In genomic region chr16:13754400-13755190, GRCm38 (mm10) we compare ENCODE assay signal across 8 mouse cellular contexts. TPM values are rescaled to one million over a fixed set of nuclear protein-coding genes. Genes with fewer than 3 reads are reported as not detected.
DNase-seq lines count a peak whose midpoint lies in the region; ATAC-seq and TF ChIP-seq lines count a peak whose summit lies in the region.

No protein-coding gene starts in this region.

- no peaks in the 10 kb centered on the region for H3K27me3 ChIP-seq in forebrain, embryonic 15.5 days
- no peaks in the 10 kb centered on the region for H3K27me3 ChIP-seq in liver, postnatal 0 days (ENCODE audit: insufficient read depth, low read length)
- no peaks in the 10 kb centered on the region for H3K27me3 ChIP-seq in neural tube, embryonic 13.5 days

- WGBS in forebrain, embryonic 15.5 days, result under 1% methylated on average over 65 of the region's 65 CpGs
- under 1% methylated on average over 64 of the region's 65 CpGs for WGBS in liver, postnatal 0 days (ENCODE audit: insufficient replicate concordance)
- WGBS in neural tube, embryonic 13.5 days, result 1% methylated on average over 65 of the region's 65 CpGs

- H3K4me3 ChIP-seq in forebrain, embryonic 15.5 days, result peak overlapping the region; percentile 81
- H3K4me3 ChIP-seq in liver, postnatal 0 days (ENCODE audit: low read depth, low read length), result peak overlapping the region; percentile 61
- H3K4me3 ChIP-seq in neural tube, embryonic 13.5 days, result peak overlapping the region; percentile 68

- peaks cover 18% of the 10 kb centered on the region for H3K4me1 ChIP-seq in forebrain, embryonic 15.5 days
- H3K4me1 ChIP-seq in liver, postnatal 0 days (ENCODE audit: insufficient read depth), result peaks cover 5% of the 10 kb centered on the region
- peaks cover 11% of the 10 kb centered on the region; the same call in 1 of the 2 replicates for H3K4me1 ChIP-seq in neural tube, embryonic 13.5 days (replicated peaks)

- TF ChIP-seq EP300 in liver, postnatal 0 days (IDR thresholded peaks at IDR 0.05; ENCODE audit: low read depth), result no peak

- peak overlapping the region; percentile 65 for H3K9ac ChIP-seq in forebrain, embryonic 15.5 days (replicated peaks)
- H3K9ac ChIP-seq in liver, postnatal 0 days (replicated peaks), result peak overlapping the region; percentile 55
- H3K9ac ChIP-seq in neural tube, embryonic 13.5 days, result peak overlapping the region; percentile 78

- peak; percentile 97 for DNase-seq in ES-CJ7 (ENCODE audit: low read depth, low spot score)
- DNase-seq in cerebellum, adult 11-12 months, result peak; percentile 92
- peak; percentile 91 for DNase-seq in heart, postnatal 25 days (ENCODE audit: low spot score)
- peak; percentile 94 for DNase-seq in layer of hippocampus, adult 11-12 months (ENCODE audit: low spot score)
- peak; percentile 96 for DNase-seq in liver, postnatal 0 days
- DNase-seq in telencephalon, adult 2 months (ENCODE audit: low read depth, low spot score), result peak; percentile 87

- no peaks in the 10 kb centered on the region for H3K36me3 ChIP-seq in forebrain, embryonic 15.5 days
- no peaks in the 10 kb centered on the region for H3K36me3 ChIP-seq in liver, postnatal 0 days (replicated peaks; ENCODE audit: insufficient read depth, low read length)
- no peaks in the 10 kb centered on the region for H3K36me3 ChIP-seq in neural tube, embryonic 13.5 days

- H3K27ac ChIP-seq in forebrain, embryonic 15.5 days (replicated peaks), result peak overlapping the region; percentile 51
- no peak overlapping the region for H3K27ac ChIP-seq in liver, postnatal 0 days (ENCODE audit: low read depth)
- 0 out of 2 replicates have a peak overlapping the region, but pooled peaks have one; percentile 49 for H3K27ac ChIP-seq in neural tube, embryonic 13.5 days (replicated peaks)

- intact Hi-C loops in heart, postnatal 25 days (cut with DNase I), result no loop called here

- peak; percentile 100 for ATAC-seq in forebrain, embryonic 15.5 days (replicated peaks)
- peak; percentile 98 for ATAC-seq in liver, postnatal 0 days
- peak; percentile 98 for ATAC-seq in neural tube, embryonic 13.5 days (ENCODE audit: low read depth)

- no peak for TF ChIP-seq CTCF in liver, postnatal 0 days (IDR thresholded peaks at IDR 0.05; ENCODE audit: low read depth)

- no peaks in the 10 kb centered on the region for H3K9me3 ChIP-seq in forebrain, embryonic 15.5 days
- no peaks in the 10 kb centered on the region for H3K9me3 ChIP-seq in liver, postnatal 0 days (ENCODE audit: low read length)
- no peaks in the 10 kb centered on the region for H3K9me3 ChIP-seq in neural tube, embryonic 13.5 days

- peak overlapping the region; percentile 89 for H3K4me2 ChIP-seq in forebrain, embryonic 15.5 days (replicated peaks)
- H3K4me2 ChIP-seq in liver, postnatal 0 days (ENCODE audit: low read depth, low read length), result peak overlapping the region; percentile 94
- peak overlapping the region; percentile 91 for H3K4me2 ChIP-seq in neural tube, embryonic 13.5 days

RNA-seq across cellular contexts. Expression of gene Pla2g10, which starts 23.8 kb away (rescaled TPM):
- polyA plus RNA-seq in forebrain, embryonic 15.5 days (2015; fragmentation: Nextera tagmentation; extraction: Ambion mirVana), result not detected in 2 replicates
- not detected for total RNA-seq in heart, postnatal 25 days (2021)
- not detected in 2 replicates for polyA plus RNA-seq in liver, postnatal 0 days (2015; fragmentation: Nextera tagmentation; extraction: Ambion mirVana)
- 1.6 and 2.1 TPM in 2 replicates for polyA plus RNA-seq in neural tube, embryonic 13.5 days (2015; fragmentation: Nextera tagmentation; extraction: Ambion mirVana)

RNA-seq across cellular contexts. Expression of gene Rrn3, which starts 25.9 kb away (rescaled TPM):
- 108 and 110 TPM in 2 replicates for polyA plus RNA-seq in forebrain, embryonic 15.5 days (2015; fragmentation: Nextera tagmentation; extraction: Ambion mirVana)
- total RNA-seq in heart, postnatal 25 days (2021), result 10 to 100 TPM; 37.5 to 38.3 TPM
- 13.9 and 15.3 TPM in 2 replicates for polyA plus RNA-seq in liver, postnatal 0 days (2015; fragmentation: Nextera tagmentation; extraction: Ambion mirVana)
- polyA plus RNA-seq in neural tube, embryonic 13.5 days (2015; fragmentation: Nextera tagmentation; extraction: Ambion mirVana), result 127 TPM in 2 replicates
